Mouse (Mus musculus) hindbrain, embryonic 13.5 days (tissue): ENCODE measurements at regions not wholly inside any gene's neighbourhood (a gene's known extent, or its start where the extent isn't known, plus 50 kb on each side); places are given as distances from the start of the nearest gene placed in this dataset.
"Not testable (repeated sequence)": the region's sequence is repeated elsewhere in the genome, so short reads cannot be mapped to it uniquely, and the experiment has no call there.

ENCODE experiments used
- ATAC-seq: fragments of 200-750 bp; cut with Nextera tagmentation; 2 replicates; pipeline ENCODE4 v1.8.0; 2017; ENCODE audit warnings: moderate TSS enrichment; ENCODE audit not compliant: low FRiP score
- H3K27ac ChIP-seq: fragments of 300-500 bp; sonication (generic); 2 replicates; pipeline ENCODE4 v1.5.1; 2015; ENCODE audit warnings: inconsistent platforms, mild to moderate bottlenecking, moderate library complexity
- H3K27me3 ChIP-seq: fragments of 300-500 bp; sonication (generic); 2 replicates; pipeline ENCODE4 v1.6.1; 2015; ENCODE audit warnings: mild to moderate bottlenecking, inconsistent platforms
- H3K36me3 ChIP-seq: fragments of 300-500 bp; sonication (generic); 2 replicates; pipeline ENCODE4 v1.6.1; 2015; ENCODE audit warnings: mild to moderate bottlenecking, inconsistent platforms
- H3K4me1 ChIP-seq: fragments of 300-500 bp; sonication (generic); replicated peaks from 2 replicates; pipeline ENCODE4 v1.6.1; 2015; ENCODE audit warnings: inconsistent platforms
- H3K4me2 ChIP-seq: fragments of 300-500 bp; sonication (generic); 2 replicates; pipeline ENCODE4 v1.6.1; 2015; ENCODE audit warnings: inconsistent platforms, mild to moderate bottlenecking, moderate library complexity
- H3K4me3 ChIP-seq: fragments of 300-500 bp; sonication (generic); 2 replicates; pipeline ENCODE4 v1.5.1; 2015; ENCODE audit warnings: mild to moderate bottlenecking, inconsistent platforms
- H3K9ac ChIP-seq: fragments of 300-500 bp; sonication (generic); 2 replicates; pipeline ENCODE4 v1.6.1; 2015; ENCODE audit warnings: mild to moderate bottlenecking, inconsistent platforms
- H3K9me3 ChIP-seq: fragments of 300-500 bp; sonication (generic); 2 replicates; pipeline ENCODE4 v1.6.1; 2016; ENCODE audit warnings: inconsistent platforms
- WGBS: fragments of 180-500 bp; shearing (Covaris S2); methylation state at CpG from one replicate; pipeline ENCODE4 v1.1.7; 2015; 5-methylcytosine and 5-hydroxymethylcytosine counted together

GRCm38 (mm10) chr7:87096500-87096899, 100.6 kb downstream of the Vmn2r79 start:
- Histone ChIP-seq H3K4me3 (no peak overlapping the region), H3K36me3 (no peaks in the 10 kb centered on the region), H3K4me2 (no peak overlapping the region), H3K4me1 (no peaks in the 10 kb centered on the region), H3K27ac (no peak overlapping the region), H3K9me3 (peaks cover 18% of the 10 kb centered on the region), H3K9ac (no peak overlapping the region), H3K27me3 (no peaks in the 10 kb centered on the region)
- ATAC-seq = no peak
- WGBS = 40% methylated on average over 5 of the region's 5 CpGs

- H3K4me2 ChIP-seq, H3K4me1 ChIP-seq, H3K9ac ChIP-seq, H3K36me3 ChIP-seq, H3K4me3 ChIP-seq, H3K27me3 ChIP-seq, ATAC-seq, H3K27ac ChIP-seq: not testable (repeated sequence)
- WGBS = 18% methylated on average over 1 of the region's 1 CpGs
- H3K9me3 ChIP-seq = peaks cover 18% of the 10 kb centered on the region
These were observed 103.7 kb downstream of the Vmn2r79 start for GRCm38 (mm10) chr7:87099611-87100010.

DNA sequence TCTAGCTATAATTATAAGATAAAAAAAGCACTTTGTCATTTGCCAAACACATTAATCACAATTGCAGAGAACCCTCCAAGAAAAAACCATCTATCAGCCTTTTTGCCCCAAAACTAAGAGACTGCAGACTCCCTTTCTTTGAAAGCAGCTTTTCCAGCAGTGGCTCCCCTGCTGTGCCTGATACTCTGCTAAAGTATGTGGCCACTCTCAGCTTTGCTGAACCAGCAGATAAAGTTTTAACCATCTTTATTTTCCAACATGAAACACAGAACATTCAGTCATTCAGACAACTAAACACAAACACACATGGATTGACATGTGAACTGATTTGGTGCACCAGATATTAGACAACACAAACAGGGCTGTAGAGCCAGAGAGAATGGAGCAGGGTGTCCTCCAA, 104.5 kb downstream of the Vmn2r79 start:
- not testable (repeated sequence) for H3K4me3 ChIP-seq, H3K9ac ChIP-seq, ATAC-seq, H3K27me3 ChIP-seq, H3K36me3 ChIP-seq, H3K4me1 ChIP-seq, H3K4me2 ChIP-seq, H3K27ac ChIP-seq
- H3K9me3 ChIP-seq = peaks cover 18% of the 10 kb centered on the region

- H3K4me1 ChIP-seq, H3K4me3 ChIP-seq, H3K27ac ChIP-seq, H3K9ac ChIP-seq, H3K36me3 ChIP-seq, H3K4me2 ChIP-seq, H3K27me3 ChIP-seq, ATAC-seq: not testable (repeated sequence)
- H3K9me3 ChIP-seq = peaks cover 13% of the 10 kb centered on the region
- 90% methylated on average over 5 of the region's 5 CpGs for WGBS
These were observed 105.4 kb downstream of the Vmn2r79 start for GRCm38 (mm10) chr7:87101281-87101680.

DNA sequence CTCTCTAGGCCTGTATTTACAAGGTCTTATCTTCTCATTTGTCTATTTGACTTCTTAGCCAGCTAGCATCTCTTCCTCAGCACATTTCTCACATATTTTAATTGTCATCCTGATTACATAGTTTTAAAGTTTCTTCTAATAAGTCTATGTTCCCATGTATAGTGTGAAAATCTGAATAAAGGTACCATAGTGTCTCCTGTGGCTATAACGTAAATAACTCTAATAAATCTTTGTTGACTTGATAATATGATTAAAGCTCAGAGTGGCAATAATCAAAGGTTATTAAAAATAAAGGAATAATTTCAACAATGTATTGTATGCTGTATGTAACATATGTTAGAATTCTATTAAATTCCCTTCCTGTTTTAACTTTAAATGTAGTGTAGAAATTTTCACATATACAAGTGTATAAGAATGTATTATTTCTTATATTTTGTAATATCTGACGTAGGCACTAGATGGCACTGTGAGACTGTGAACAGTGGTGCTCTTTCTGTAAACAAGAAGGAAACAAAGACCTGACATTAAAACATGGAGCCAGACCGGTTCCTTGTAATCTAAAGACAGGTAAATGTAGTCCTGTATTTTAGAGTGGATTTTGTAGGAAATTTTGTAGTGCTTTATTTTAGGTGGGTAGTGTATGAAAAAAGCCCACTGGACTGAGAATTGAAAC, 114.5 kb downstream of the Vmn2r79 start:
- no peaks in the 10 kb centered on the region for H3K4me1 ChIP-seq
- ATAC-seq = peak; percentile 83
- peak overlapping the region; percentile 12; the same call in 1 of the 2 replicates for H3K4me3 ChIP-seq

GRCm38 (mm10) chr7:87110985-87111372, 115.1 kb downstream of the Vmn2r79 start:
- H3K4me1 ChIP-seq = no peaks in the 10 kb centered on the region
- peak overlapping the region; percentile 12; the same call in 1 of the 2 replicates for H3K4me3 ChIP-seq
- peak overlapping the region; percentile 53; the same call in 1 of the 2 replicates for H3K9ac ChIP-seq
- H3K36me3 ChIP-seq = no peaks in the 10 kb centered on the region
- H3K27me3 ChIP-seq = no peaks in the 10 kb centered on the region
- peak overlapping the region; percentile 76 for H3K27ac ChIP-seq
- 52% methylated on average over 4 of the region's 4 CpGs for WGBS
- H3K4me2 ChIP-seq = peak overlapping the region; percentile 43
- H3K9me3 ChIP-seq = no peaks in the 10 kb centered on the region
- ATAC-seq = peak; percentile 72

More for the DNA sequence above, 114.5 kb downstream of the Vmn2r79 start:
- Histone ChIP-seq H3K9me3 (no peaks in the 10 kb centered on the region), H3K27me3 (no peaks in the 10 kb centered on the region), H3K27ac (peak overlapping the region; percentile 76), H3K4me2 (peak overlapping the region; percentile 43), H3K9ac (peak overlapping the region; percentile 53; the same call in 1 of the 2 replicates), H3K36me3 (no peaks in the 10 kb centered on the region)
- 34% methylated on average over 3 of the region's 3 CpGs for WGBS

DNA sequence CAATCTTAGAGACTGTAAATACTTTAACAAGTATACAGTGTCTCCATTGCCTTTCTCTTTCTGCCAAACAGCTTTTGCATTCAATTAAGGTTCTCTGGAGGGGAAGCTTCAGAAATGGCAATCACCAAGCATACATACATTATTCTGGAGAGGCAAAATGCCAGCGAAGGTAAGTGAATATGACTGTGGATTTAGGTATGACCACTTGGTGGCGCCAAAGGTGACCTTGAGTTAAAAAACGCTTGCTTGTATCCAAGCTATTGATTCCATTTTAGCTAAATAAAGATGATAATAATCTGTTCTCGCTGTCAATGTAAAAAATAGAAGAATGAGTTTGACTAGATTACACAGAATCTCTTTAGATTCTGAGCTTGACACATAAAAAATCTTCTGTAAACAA, 117.7 kb downstream of the Vmn2r79 start:
- no peaks in the 10 kb centered on the region for H3K36me3 ChIP-seq
- no peak overlapping the region for H3K9ac ChIP-seq
- H3K27ac ChIP-seq = no peak overlapping the region
- H3K9me3 ChIP-seq = no peaks in the 10 kb centered on the region
- no peak overlapping the region for H3K4me3 ChIP-seq
- no peak overlapping the region for H3K4me2 ChIP-seq
- H3K27me3 ChIP-seq = no peaks in the 10 kb centered on the region
- 7% methylated on average over 4 of the region's 4 CpGs for WGBS
- no peaks in the 10 kb centered on the region for H3K4me1 ChIP-seq
- no peak for ATAC-seq

- Histone ChIP-seq H3K36me3 (no peaks in the 10 kb centered on the region), H3K9me3 (no peaks in the 10 kb centered on the region), H3K4me1 (no peaks in the 10 kb centered on the region), H3K27me3 (no peaks in the 10 kb centered on the region), H3K4me3 (no peak overlapping the region), H3K9ac (no peak overlapping the region), H3K4me2 (no peak overlapping the region), H3K27ac (no peak overlapping the region)
- no peak for ATAC-seq
- 95% methylated on average over 1 of the region's 1 CpGs for WGBS
These were observed 123.4 kb upstream of the Nox4 start for GRCm38 (mm10) chr7:87122516-87122915.

- ATAC-seq = no peak
- no peak overlapping the region for H3K27ac ChIP-seq
- no peaks in the 10 kb centered on the region for H3K9me3 ChIP-seq
- no peaks in the 10 kb centered on the region for H3K27me3 ChIP-seq
- H3K4me2 ChIP-seq = no peak overlapping the region
- no peaks in the 10 kb centered on the region for H3K4me1 ChIP-seq
- H3K9ac ChIP-seq = no peak overlapping the region
- H3K4me3 ChIP-seq = no peak overlapping the region
- H3K36me3 ChIP-seq = no peaks in the 10 kb centered on the region
- 78% methylated on average over 1 of the region's 1 CpGs for WGBS
These were observed 100.0 kb upstream of the Nox4 start for GRCm38 (mm10) chr7:87145896-87146295.

DNA sequence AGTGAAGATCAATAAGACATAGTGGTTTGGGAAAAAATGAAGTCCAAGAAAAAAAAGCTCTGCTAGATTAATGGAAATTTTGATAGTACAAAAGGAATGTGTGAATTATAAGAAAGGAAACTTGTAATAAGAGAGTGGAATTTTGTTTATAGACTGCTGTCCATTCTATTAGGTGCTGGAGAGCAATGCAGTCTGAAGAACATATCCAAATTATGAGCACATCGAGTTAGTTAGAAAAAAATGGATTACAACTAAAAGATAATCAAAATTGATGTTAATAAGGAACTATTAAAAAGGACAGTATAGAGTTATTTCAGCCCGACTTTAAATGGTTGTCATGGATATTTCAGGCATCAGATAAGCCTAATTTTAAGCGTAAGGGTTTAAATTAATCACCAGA, 98.2 kb upstream of the Nox4 start:
- Histone ChIP-seq H3K4me2 (no peak overlapping the region), H3K27me3 (no peaks in the 10 kb centered on the region), H3K4me3 (no peak overlapping the region), H3K9ac (no peak overlapping the region), H3K4me1 (no peaks in the 10 kb centered on the region), H3K27ac (no peak overlapping the region), H3K36me3 (no peaks in the 10 kb centered on the region), H3K9me3 (no peaks in the 10 kb centered on the region)
- WGBS = 73% methylated on average over 3 of the region's 3 CpGs
- ATAC-seq = no peak

- 28% methylated on average over 1 of the region's 1 CpGs for WGBS
- Histone ChIP-seq H3K4me1 (no peaks in the 10 kb centered on the region), H3K27ac (no peak overlapping the region), H3K36me3 (no peaks in the 10 kb centered on the region), H3K27me3 (no peaks in the 10 kb centered on the region), H3K9ac (no peak overlapping the region), H3K4me3 (no peak overlapping the region), H3K4me2 (no peak overlapping the region), H3K9me3 (no peaks in the 10 kb centered on the region)
- ATAC-seq = no peak
These were observed 97.2 kb upstream of the Nox4 start for GRCm38 (mm10) chr7:87148681-87149080.

GRCm38 (mm10) chr7:87150991-87151390, 94.9 kb upstream of the Nox4 start:
- no peak overlapping the region for H3K9ac ChIP-seq
- H3K27ac ChIP-seq = no peak overlapping the region
- H3K9me3 ChIP-seq = no peaks in the 10 kb centered on the region
- H3K27me3 ChIP-seq = no peaks in the 10 kb centered on the region
- no peak for ATAC-seq
- H3K4me2 ChIP-seq = no peak overlapping the region
- no peaks in the 10 kb centered on the region for H3K4me1 ChIP-seq
- H3K4me3 ChIP-seq = no peak overlapping the region
- H3K36me3 ChIP-seq = no peaks in the 10 kb centered on the region

GRCm38 (mm10) chr7:87186443-87187153, 59.3 kb upstream of the Nox4 start:
- H3K9ac ChIP-seq = no peak overlapping the region
- WGBS = 22% methylated on average over 2 of the region's 2 CpGs
- peak; percentile 90 for ATAC-seq
- no peak overlapping the region for H3K4me2 ChIP-seq
- H3K27ac ChIP-seq = no peak overlapping the region
- H3K36me3 ChIP-seq = no peaks in the 10 kb centered on the region
- no peaks in the 10 kb centered on the region for H3K9me3 ChIP-seq
- no peak overlapping the region for H3K4me3 ChIP-seq
- H3K27me3 ChIP-seq = no peaks in the 10 kb centered on the region
- 0 out of 2 replicates have a peak, but pooled peaks cover 3% of the 10 kb centered on the region for H3K4me1 ChIP-seq
